Mouse (Mus musculus): Measurements from ENCODE around the gene Dact3. TPM values are rescaled to one million over a fixed set of nuclear protein-coding genes. Genes with fewer than 3 reads are reported as not detected.

Gene Dact3
- total and polyA plus RNA-seq, 3 experiments: 0.31 to 2.1 TPM; not detected in 1

DNA sequence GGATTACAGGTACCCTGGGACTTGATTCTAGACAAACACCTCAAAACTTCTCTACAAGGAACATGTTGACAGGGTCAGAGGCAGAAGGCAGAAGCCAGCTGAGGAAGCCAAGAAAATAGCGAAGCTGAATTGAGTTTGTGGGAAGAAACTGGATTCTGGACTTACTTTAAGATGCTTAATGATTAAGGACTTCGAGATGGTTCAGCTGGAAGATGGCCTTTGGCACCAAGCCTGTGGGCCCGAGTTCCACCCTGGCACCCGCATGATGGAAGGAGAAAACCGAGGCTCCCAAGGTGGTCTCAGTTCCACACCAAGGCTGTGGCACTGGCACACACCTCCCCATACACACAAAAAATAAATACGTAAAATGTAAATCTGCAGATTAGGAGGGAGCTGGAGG lies 15.4 kb downstream of the Dact3 start:
- H3K27me3 ChIP-seq (ENCODE audit: control insufficient read depth in 1 of 2, insufficient read depth in 2 of 2, low read length in 2 of 2): no peaks in the 10 kb centered on the region
- H3K27ac ChIP-seq (ENCODE audit: control insufficient read depth, low read depth, low read length): no peak overlapping the region
- H3K9ac ChIP-seq (ENCODE audit: control insufficient read depth, low read depth, low read length, poor library complexity, severe bottlenecking): no peak overlapping the region
- no peaks in the 10 kb centered on the region for H3K79me2 ChIP-seq (ENCODE audit: control insufficient read depth, insufficient read depth, low read length, poor library complexity)
- H3K9me3 ChIP-seq (replicated peaks; ENCODE audit: insufficient read depth, low read length): no peaks in the 10 kb centered on the region
- no peak for TF ChIP-seq CHD2 (IDR thresholded peaks at IDR 0.05; ENCODE audit: low read length)
- TF ChIP-seq POLR2AphosphoS5 (IDR thresholded peaks at IDR 0.05; ENCODE audit: borderline replicate concordance, low read depth, low read length): no peak
- no peak for TF ChIP-seq RCOR1 (IDR thresholded peaks at IDR 0.05; ENCODE audit: low read depth, low read length)
- no peak for TF ChIP-seq ZKSCAN1 (IDR thresholded peaks at IDR 0.05; ENCODE audit: low read depth, low read length)
- TF ChIP-seq UBTF (IDR thresholded peaks at IDR 0.05; ENCODE audit: borderline replicate concordance, insufficient read depth, low read depth, low read length): no peak
- no peak overlapping the region; a peak in 1 of 4 replicates for H3K4me3 ChIP-seq (ENCODE audit: control insufficient read depth in 1 of 2, insufficient read depth in 1 of 2, low read depth in 2 of 2, low read length in 2 of 2)
- peaks cover 0 to 10% of the 10 kb centered on the region in 2 experiments; a peak in 2 of 4 replicates for H3K4me1 ChIP-seq (ENCODE audit: control insufficient read depth in 1 of 2, insufficient read depth in 2 of 2, low read length in 2 of 2)
- no peaks in the 10 kb centered on the region for H3K36me3 ChIP-seq (ENCODE audit: control insufficient read depth in 1 of 2, insufficient read depth in 2 of 2, low read length in 2 of 2)
- DNase-seq (ENCODE audit: low read depth, low spot score): no peak

- peak overlapping the region; percentile 43 to 66 for H3K4me3 ChIP-seq (ENCODE audit: control insufficient read depth in 1 of 2, insufficient read depth in 1 of 2, low read depth in 2 of 2, low read length in 2 of 2)
- H3K27ac ChIP-seq (ENCODE audit: control insufficient read depth, low read depth, low read length): no peak overlapping the region
- H3K36me3 ChIP-seq (ENCODE audit: control insufficient read depth in 1 of 2, insufficient read depth in 2 of 2, low read length in 2 of 2): no peaks in the 10 kb centered on the region
- H3K4me1 ChIP-seq (ENCODE audit: control insufficient read depth in 1 of 2, insufficient read depth in 2 of 2, low read length in 2 of 2): peaks cover 0 to 10% of the 10 kb centered on the region in 2 experiments; a peak in 2 of 4 replicates
- no peaks in the 10 kb centered on the region for H3K9me3 ChIP-seq (replicated peaks; ENCODE audit: insufficient read depth, low read length)
- DNase-seq (ENCODE audit: low read depth, low spot score): no peak
- TF ChIP-seq SIN3A (IDR thresholded peaks at IDR 0.05; ENCODE audit: low read length): no peak
- no peak for TF ChIP-seq USF2 (IDR thresholded peaks at IDR 0.05; ENCODE audit: borderline replicate concordance in 1 of 2, insufficient read depth in 1 of 2, low read depth in 1 of 2, low read length in 2 of 2)
- no peak for TF ChIP-seq KAT2A (conservative IDR thresholded peaks at IDR 0.05; ENCODE audit: low read depth, low read length)
- TF ChIP-seq USF1 (IDR thresholded peaks at IDR 0.05; ENCODE audit: low read depth, low read length): no peak
- TF ChIP-seq UBTF (IDR thresholded peaks at IDR 0.05; ENCODE audit: borderline replicate concordance, insufficient read depth, low read depth, low read length): no peak
- no peak for TF ChIP-seq MXI1 (IDR thresholded peaks at IDR 0.05; ENCODE audit: low read depth, low read length)
- H3K9ac ChIP-seq (ENCODE audit: control insufficient read depth, low read depth, low read length, poor library complexity, severe bottlenecking): no peak overlapping the region
- H3K27me3 ChIP-seq (ENCODE audit: control insufficient read depth in 1 of 2, insufficient read depth in 2 of 2, low read length in 2 of 2): no peaks in the 10 kb centered on the region
- no peaks in the 10 kb centered on the region for H3K79me2 ChIP-seq (ENCODE audit: control insufficient read depth, insufficient read depth, low read length, poor library complexity)
Measured at GRCm38 (mm10) chr7:16890944-16891343, 15.8 kb downstream of the Dact3 start.

DNA sequence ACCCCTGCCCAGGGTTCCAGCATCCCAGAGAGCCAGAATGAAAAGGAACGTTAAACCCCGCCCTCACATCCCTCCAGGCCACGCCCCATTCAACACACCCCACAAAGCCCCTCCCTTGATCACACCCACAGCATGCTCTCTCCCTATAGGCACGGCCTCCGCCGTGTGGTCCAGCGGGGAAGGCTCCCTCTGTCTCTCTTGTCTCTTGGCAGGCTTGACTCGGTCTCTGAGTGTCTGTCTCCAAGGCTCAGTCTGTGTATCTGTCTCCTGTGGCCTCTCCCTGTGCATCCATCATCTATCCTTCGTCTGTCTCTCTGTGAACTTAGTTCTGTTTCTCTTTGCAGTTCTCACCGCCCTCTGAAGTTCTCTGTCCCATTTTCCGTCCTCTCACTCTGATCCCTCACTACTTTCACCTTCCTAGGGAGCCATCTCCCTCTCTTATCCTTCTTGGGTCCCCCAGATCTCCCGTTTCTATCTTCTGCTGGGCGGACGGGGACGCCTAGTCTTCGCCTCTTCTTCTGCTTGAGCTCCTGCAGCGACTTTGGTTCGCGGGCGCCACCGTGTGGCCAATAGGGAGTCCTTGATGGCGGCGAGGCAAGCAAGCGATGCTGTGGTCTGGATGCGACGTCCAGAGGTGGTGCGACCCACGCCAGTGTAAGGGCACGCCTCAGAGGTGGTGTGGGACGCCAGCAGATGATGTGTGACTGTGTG lies 16.7 kb downstream of the Dact3 start, which contains the start of gene Gng8:
Gene Gng8, plus strand, starts transcription at position 146 of the 711 bp plus-strand sequence.
- no peaks in the 10 kb centered on the region for H3K9me3 ChIP-seq (replicated peaks; ENCODE audit: insufficient read depth, low read length)
- H3K4me3 ChIP-seq (ENCODE audit: control insufficient read depth in 1 of 2, insufficient read depth in 1 of 2, low read depth in 2 of 2, low read length in 2 of 2): peak within 1 kb of the TSS; percentile 43 to 66
- peak; percentile 62 to 94 (median 88) for TF ChIP-seq CTCF (IDR thresholded peaks at IDR 0.05 in 2 of 3, conservative IDR thresholded peaks at IDR 0.05 in 1 of 3; ENCODE audit: control insufficient read depth in 1 of 3, insufficient read depth in 1 of 3, low read depth in 2 of 3, low read length in 3 of 3, poor library complexity in 1 of 3, severe bottlenecking in 1 of 3)
- peak; percentile 49 for TF ChIP-seq ZC3H11A (IDR thresholded peaks at IDR 0.05; ENCODE audit: low read depth, low read length)
- no peak for TF ChIP-seq NRF1 (IDR thresholded peaks at IDR 0.05; ENCODE audit: insufficient read depth, low read depth, low read length, poor library complexity, severe bottlenecking)
- TF ChIP-seq MYC (IDR thresholded peaks at IDR 0.05; ENCODE audit: low read depth, low read length): 0 out of 2 replicates have a peak, but pooled peaks have one; percentile 20
- TF ChIP-seq SMC3 (IDR thresholded peaks at IDR 0.05; ENCODE audit: low read depth, low read length): peak; percentile 78
- TF ChIP-seq RCOR1 (IDR thresholded peaks at IDR 0.05; ENCODE audit: low read depth, low read length): no peak
- TF ChIP-seq MXI1 (IDR thresholded peaks at IDR 0.05; ENCODE audit: low read depth, low read length): peak; percentile 66
- TF ChIP-seq RAD21 (IDR thresholded peaks at IDR 0.05; ENCODE audit: low read depth, low read length): peak; percentile 66
- H3K9ac ChIP-seq (ENCODE audit: control insufficient read depth, low read depth, low read length, poor library complexity, severe bottlenecking): peak within 1 kb of the TSS; percentile 31
- H3K36me3 ChIP-seq (ENCODE audit: control insufficient read depth in 1 of 2, insufficient read depth in 2 of 2, low read length in 2 of 2): no peaks in the 10 kb centered on the region
- peak; percentile 92 for DNase-seq (ENCODE audit: low read depth, low spot score)
- no peak within 1 kb of the TSS for H3K27ac ChIP-seq (ENCODE audit: control insufficient read depth, low read depth, low read length)
- no peaks in the 10 kb centered on the region for H3K27me3 ChIP-seq (ENCODE audit: control insufficient read depth in 1 of 2, insufficient read depth in 2 of 2, low read length in 2 of 2)
- peaks cover 0 to 10% of the 10 kb centered on the region in 2 experiments; a peak in 2 of 4 replicates for H3K4me1 ChIP-seq (ENCODE audit: control insufficient read depth in 1 of 2, insufficient read depth in 2 of 2, low read length in 2 of 2)
- no peaks in the 10 kb centered on the region for H3K79me2 ChIP-seq (ENCODE audit: control insufficient read depth, insufficient read depth, low read length, poor library complexity)

All from MEL (cell line).